Mouse (Mus musculus): ENCODE results near the gene Vps53. TPM values are rescaled to one million over a fixed set of nuclear protein-coding genes. Genes with fewer than 3 reads are reported as not detected.

The Vps53 gene
- polyA plus RNA-seq, 1 experiment from 2014 or later = 36.9 TPM

DNA sequence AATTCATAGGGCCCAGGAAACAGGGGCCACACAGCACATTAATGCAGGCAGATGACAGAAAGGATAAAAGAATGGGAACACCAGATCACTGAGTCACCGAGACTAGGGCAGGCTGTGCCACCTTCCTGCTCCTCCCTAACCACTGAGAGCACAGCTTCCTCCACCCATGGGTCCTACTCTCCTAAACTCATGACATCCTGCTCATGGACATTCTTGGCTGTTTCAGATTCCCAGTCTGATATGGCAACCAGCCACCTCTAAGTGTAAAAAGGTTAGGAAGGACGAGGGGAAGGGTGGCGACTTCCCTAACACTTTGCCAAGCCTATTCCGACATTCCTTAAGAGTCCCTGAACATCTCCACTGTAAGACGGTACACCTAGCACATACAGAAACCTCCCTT is 48.6 kb downstream of the Vps53 start:
- Histone ChIP-seq H3K9ac (ENCODE audit: low read length) (no peak overlapping the region), H3K27me3 (ENCODE audit: control insufficient read depth, insufficient read depth, low read depth, low read length) (no peaks in the 10 kb centered on the region), H3K4me3 (ENCODE audit: low read length) (no peak overlapping the region), H3K4me1 (replicated peaks; ENCODE audit: control insufficient read depth, insufficient read depth, low read length) (peaks cover 2% of the 10 kb centered on the region), H3K9me3 (ENCODE audit: control insufficient read depth, low read length) (no peaks in the 10 kb centered on the region), H3K36me3 (ENCODE audit: control insufficient read depth, insufficient read depth, low read length) (peaks cover 4% of the 10 kb centered on the region; the same call in 1 of the 2 replicates), H3K27ac (ENCODE audit: low read length) (0 out of 2 replicates have a peak overlapping the region, but pooled peaks have one; percentile 25), H3K4me2 (ENCODE audit: low read depth, low read length) (no peak overlapping the region)
- 59% methylated on average over 5 of the region's 5 CpGs for whole genome bisulfite sequencing
- ATAC-seq (ENCODE audit: low read depth) = no peak

GRCm38 (mm10) chr11:76125386-76125785 is 54.1 kb downstream of the Vps53 start:
- H3K9ac ChIP-seq (ENCODE audit: low read length) = no peak overlapping the region
- H3K27me3 ChIP-seq (ENCODE audit: control insufficient read depth, insufficient read depth, low read depth, low read length) = no peaks in the 10 kb centered on the region
- WGBS = 48% methylated on average over 8 of the region's 8 CpGs
- H3K36me3 ChIP-seq (ENCODE audit: control insufficient read depth, insufficient read depth, low read length) = no peaks in the 10 kb centered on the region
- peak overlapping the region; percentile 17; the same call in 1 of the 2 replicates for H3K27ac ChIP-seq (ENCODE audit: low read length)
- H3K4me3 ChIP-seq (ENCODE audit: low read length) = no peak overlapping the region
- no peak overlapping the region for H3K4me2 ChIP-seq (ENCODE audit: low read depth, low read length)
- peak; percentile 83 for ATAC-seq (ENCODE audit: low read depth)
- no peaks in the 10 kb centered on the region for H3K9me3 ChIP-seq (ENCODE audit: control insufficient read depth, low read length)
- peaks cover 17% of the 10 kb centered on the region for H3K4me1 ChIP-seq (replicated peaks; ENCODE audit: control insufficient read depth, insufficient read depth, low read length)

- Histone ChIP-seq H3K27ac (ENCODE audit: low read length) (no peak overlapping the region), H3K4me3 (ENCODE audit: low read length) (no peak overlapping the region), H3K4me1 (replicated peaks; ENCODE audit: control insufficient read depth, insufficient read depth, low read length) (peaks cover 22% of the 10 kb centered on the region), H3K36me3 (ENCODE audit: control insufficient read depth, insufficient read depth, low read length) (no peaks in the 10 kb centered on the region), H3K9me3 (ENCODE audit: control insufficient read depth, low read length) (no peaks in the 10 kb centered on the region), H3K27me3 (ENCODE audit: control insufficient read depth, insufficient read depth, low read depth, low read length) (no peaks in the 10 kb centered on the region), H3K4me2 (ENCODE audit: low read depth, low read length) (no peak overlapping the region), H3K9ac (ENCODE audit: low read length) (no peak overlapping the region)
- no peak for ATAC-seq (ENCODE audit: low read depth)
- WGBS = 98% methylated on average over 1 of the region's 1 CpGs
Measured at GRCm38 (mm10) chr11:76123517-76123916, 55.9 kb downstream of the Vps53 start.

DNA sequence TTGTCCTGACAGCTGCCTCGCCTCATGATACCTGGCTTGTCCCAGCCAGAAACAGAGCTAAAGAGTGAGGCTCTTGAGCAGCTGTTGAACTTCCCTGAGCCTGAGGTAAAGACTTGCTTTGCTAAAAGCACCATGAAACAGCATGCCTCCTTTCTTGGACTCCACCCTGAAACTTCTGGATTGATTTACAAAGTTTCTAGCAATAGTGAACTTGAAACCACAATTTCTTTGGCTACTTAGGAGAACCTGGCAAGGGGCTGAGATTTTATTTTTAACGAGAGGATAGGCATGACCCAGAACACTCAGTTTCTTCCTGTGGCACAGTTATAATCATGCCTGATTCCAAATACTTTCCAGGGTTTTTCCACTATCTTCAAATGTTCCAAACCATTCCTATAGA is 56.9 kb downstream of the Vps53 start:
- H3K27ac ChIP-seq (ENCODE audit: low read length) = no peak overlapping the region
- no peak for ATAC-seq (ENCODE audit: low read depth)
- no peak overlapping the region for H3K4me3 ChIP-seq (ENCODE audit: low read length)
- no peaks in the 10 kb centered on the region for H3K27me3 ChIP-seq (ENCODE audit: control insufficient read depth, insufficient read depth, low read depth, low read length)
- H3K9me3 ChIP-seq (ENCODE audit: control insufficient read depth, low read length) = no peaks in the 10 kb centered on the region
- H3K36me3 ChIP-seq (ENCODE audit: control insufficient read depth, insufficient read depth, low read length) = no peaks in the 10 kb centered on the region
- peaks cover 22% of the 10 kb centered on the region for H3K4me1 ChIP-seq (replicated peaks; ENCODE audit: control insufficient read depth, insufficient read depth, low read length)
- 76% methylated on average over 2 of the region's 2 CpGs for whole genome bisulfite sequencing
- H3K4me2 ChIP-seq (ENCODE audit: low read depth, low read length) = no peak overlapping the region
- H3K9ac ChIP-seq (ENCODE audit: low read length) = no peak overlapping the region

GRCm38 (mm10) chr11:76121086-76121485 is 58.4 kb downstream of the Vps53 start:
- no peak overlapping the region for H3K4me3 ChIP-seq (ENCODE audit: low read length)
- H3K9ac ChIP-seq (ENCODE audit: low read length) = no peak overlapping the region
- 76% methylated on average over 4 of the region's 4 CpGs for WGBS
- H3K9me3 ChIP-seq (ENCODE audit: control insufficient read depth, low read length) = no peaks in the 10 kb centered on the region
- H3K27ac ChIP-seq (ENCODE audit: low read length) = no peak overlapping the region
- peaks cover 22% of the 10 kb centered on the region for H3K4me1 ChIP-seq (replicated peaks; ENCODE audit: control insufficient read depth, insufficient read depth, low read length)
- no peaks in the 10 kb centered on the region for H3K27me3 ChIP-seq (ENCODE audit: control insufficient read depth, insufficient read depth, low read depth, low read length)
- peaks cover 8% of the 10 kb centered on the region; the same call in 1 of the 2 replicates for H3K36me3 ChIP-seq (ENCODE audit: control insufficient read depth, insufficient read depth, low read length)
- ATAC-seq (ENCODE audit: low read depth) = no peak
- H3K4me2 ChIP-seq (ENCODE audit: low read depth, low read length) = no peak overlapping the region

GRCm38 (mm10) chr11:76120407-76120901 is 59.0 kb downstream of the Vps53 start:
- peak overlapping the region; percentile 90 for H3K27ac ChIP-seq (ENCODE audit: low read length)
- 19% methylated on average over 10 of the region's 10 CpGs for WGBS
- H3K9me3 ChIP-seq (ENCODE audit: control insufficient read depth, low read length) = no peaks in the 10 kb centered on the region
- ATAC-seq (ENCODE audit: low read depth) = peak; percentile 75
- no peak overlapping the region for H3K4me3 ChIP-seq (ENCODE audit: low read length)
- peak overlapping the region; percentile 18; the same call in 1 of the 2 replicates for H3K4me2 ChIP-seq (ENCODE audit: low read depth, low read length)
- H3K4me1 ChIP-seq (replicated peaks; ENCODE audit: control insufficient read depth, insufficient read depth, low read length) = peaks cover 16% of the 10 kb centered on the region
- 0 out of 2 replicates have a peak overlapping the region, but pooled peaks have one; percentile 31 for H3K9ac ChIP-seq (ENCODE audit: low read length)
- no peaks in the 10 kb centered on the region for H3K27me3 ChIP-seq (ENCODE audit: control insufficient read depth, insufficient read depth, low read depth, low read length)
- H3K36me3 ChIP-seq (ENCODE audit: control insufficient read depth, insufficient read depth, low read length) = peaks cover 8% of the 10 kb centered on the region; the same call in 1 of the 2 replicates

DNA sequence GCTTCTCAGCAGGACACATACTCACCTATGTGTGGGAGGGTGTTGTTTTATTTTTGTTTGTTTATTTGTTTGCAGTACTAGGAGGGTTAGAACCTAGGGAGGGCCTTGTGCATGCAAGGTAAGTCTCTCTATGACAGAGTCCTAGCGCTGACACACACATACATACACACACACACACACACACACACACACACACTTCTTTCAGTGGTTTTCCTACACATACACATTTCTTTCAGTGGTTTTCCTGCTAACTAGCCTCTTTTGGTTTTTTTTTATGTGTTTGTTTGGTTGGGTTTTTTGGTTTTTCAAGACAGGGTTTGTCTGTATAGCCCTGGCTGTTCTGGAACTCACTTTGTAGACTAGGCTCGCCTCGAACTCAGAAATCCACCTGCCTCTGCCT is 69.0 kb downstream of the Vps53 start:
- Histone ChIP-seq H3K27me3 (ENCODE audit: control insufficient read depth, insufficient read depth, low read depth, low read length) (no peaks in the 10 kb centered on the region), H3K9ac (ENCODE audit: low read length) (no peak overlapping the region), H3K4me2 (ENCODE audit: low read depth, low read length) (no peak overlapping the region), H3K36me3 (ENCODE audit: control insufficient read depth, insufficient read depth, low read length) (0 out of 2 replicates have a peak, but pooled peaks cover 2% of the 10 kb centered on the region), H3K9me3 (ENCODE audit: control insufficient read depth, low read length) (no peaks in the 10 kb centered on the region), H3K4me1 (replicated peaks; ENCODE audit: control insufficient read depth, insufficient read depth, low read length) (peaks cover 23% of the 10 kb centered on the region), H3K4me3 (ENCODE audit: low read length) (no peak overlapping the region), H3K27ac (ENCODE audit: low read length) (no peak overlapping the region)
- WGBS = 96% methylated on average over 3 of the region's 3 CpGs
- no peak for ATAC-seq (ENCODE audit: low read depth)

GRCm38 (mm10) chr11:76106551-76107496 is 72.6 kb downstream of the Vps53 start:
- H3K4me1 ChIP-seq (replicated peaks; ENCODE audit: control insufficient read depth, insufficient read depth, low read length) = peaks cover 23% of the 10 kb centered on the region
- no peak overlapping the region; the same call in 1 of the 2 replicates for H3K9ac ChIP-seq (ENCODE audit: low read length)
- no peak overlapping the region for H3K4me3 ChIP-seq (ENCODE audit: low read length)
- ATAC-seq (ENCODE audit: low read depth) = peak; percentile 92
- H3K4me2 ChIP-seq (ENCODE audit: low read depth, low read length) = no peak overlapping the region
- no peaks in the 10 kb centered on the region for H3K27me3 ChIP-seq (ENCODE audit: control insufficient read depth, insufficient read depth, low read depth, low read length)
- 24% methylated on average over 11 of the region's 11 CpGs for WGBS
- H3K9me3 ChIP-seq (ENCODE audit: control insufficient read depth, low read length) = no peaks in the 10 kb centered on the region
- H3K36me3 ChIP-seq (ENCODE audit: control insufficient read depth, insufficient read depth, low read length) = peaks cover 2% of the 10 kb centered on the region; the same call in 1 of the 2 replicates
- peak overlapping the region; percentile 29 for H3K27ac ChIP-seq (ENCODE audit: low read length)

DNA sequence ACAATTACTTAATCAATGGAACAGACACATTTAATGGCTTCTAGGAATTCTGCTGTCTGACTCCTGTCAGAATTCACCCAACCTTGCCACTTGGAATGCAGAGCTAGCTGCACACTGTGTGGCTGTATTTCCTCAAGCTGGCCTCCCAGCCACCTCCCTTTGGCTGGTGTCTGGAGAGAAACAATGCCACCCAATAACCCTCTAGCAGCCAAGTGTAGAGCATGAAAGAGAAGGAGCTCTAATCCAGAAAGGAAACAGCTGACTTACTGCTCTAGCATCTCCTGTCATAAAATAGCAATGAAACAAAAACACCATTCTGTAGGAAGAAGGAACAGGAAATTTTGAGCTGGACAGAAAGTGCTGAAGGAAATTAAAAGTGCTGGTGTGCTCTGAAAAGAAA is 78.3 kb downstream of the Vps53 start:
- Histone ChIP-seq H3K4me2 (ENCODE audit: low read depth, low read length) (no peak overlapping the region), H3K36me3 (ENCODE audit: control insufficient read depth, insufficient read depth, low read length) (no peaks in the 10 kb centered on the region; the same call in 1 of the 2 replicates), H3K4me1 (replicated peaks; ENCODE audit: control insufficient read depth, insufficient read depth, low read length) (peaks cover 39% of the 10 kb centered on the region), H3K9ac (ENCODE audit: low read length) (no peak overlapping the region), H3K4me3 (ENCODE audit: low read length) (no peak overlapping the region), H3K9me3 (ENCODE audit: control insufficient read depth, low read length) (no peaks in the 10 kb centered on the region), H3K27me3 (ENCODE audit: control insufficient read depth, insufficient read depth, low read depth, low read length) (no peaks in the 10 kb centered on the region), H3K27ac (ENCODE audit: low read length) (peak overlapping the region; percentile 79)
- ATAC-seq (ENCODE audit: low read depth) = peak; percentile 66

Measured in lung, embryonic 16.5 days (tissue).